In the genomic region with DNA sequence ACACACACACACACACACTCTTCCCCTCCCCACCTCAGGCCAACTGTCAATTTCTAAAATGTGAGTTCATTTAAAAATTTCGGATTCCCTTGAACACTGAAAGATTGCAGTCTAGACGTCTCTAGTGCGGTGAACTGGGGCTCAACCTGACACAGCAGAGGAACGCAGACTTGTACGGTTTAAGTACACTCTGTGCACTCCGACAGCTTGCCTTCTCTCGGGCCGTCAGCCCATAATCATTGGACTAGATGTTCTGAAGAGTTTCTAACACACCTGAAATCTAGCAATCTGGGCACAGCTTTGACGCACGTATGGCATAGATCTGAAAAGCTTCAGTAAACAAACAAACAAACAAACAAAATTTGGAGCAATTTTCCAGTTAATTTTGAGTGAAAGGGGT, we compare ENCODE assay signal across 23 mouse cellular contexts. TPM values are rescaled to one million over a fixed set of nuclear protein-coding genes. Genes with fewer than 3 reads are reported as not detected.
DNase-seq lines count a peak whose midpoint lies in the region; ATAC-seq lines count a peak whose summit lies in the region.
"Had no signal": no experiment of that assay in that cellular context is flagged by ENCODE, and none has a peak within 500 bp of the region (broad histone marks: within the 10 kb centered on the region; RNA-seq: fewer than 3 reads in every experiment).

No protein-coding gene starts in this region.

- H3K9me3 ChIP-seq in kidney, embryonic 15.5 days (replicated peaks), result no peaks in the 10 kb centered on the region
- H3K9me3 ChIP-seq in lung, embryonic 15.5 days, result no peaks in the 10 kb centered on the region
- no peaks in the 10 kb centered on the region for H3K9me3 ChIP-seq in stomach, embryonic 15.5 days
- H3K9me3 ChIP-seq: embryonic facial prominence, embryonic 13.5 days; heart, embryonic 13.5 days; hindbrain, embryonic 12.5 days; intestine, embryonic 15.5 days; limb, embryonic 12.5 days; liver, embryonic 12.5 days had no signal

- no peaks in the 10 kb centered on the region for H3K36me3 ChIP-seq in kidney, embryonic 15.5 days
- H3K36me3 ChIP-seq in lung, embryonic 15.5 days, result no peaks in the 10 kb centered on the region
- H3K36me3 ChIP-seq in stomach, embryonic 15.5 days, result no peaks in the 10 kb centered on the region
- H3K36me3 ChIP-seq: embryonic facial prominence, embryonic 13.5 days; heart, embryonic 13.5 days; hindbrain, embryonic 12.5 days; intestine, embryonic 15.5 days; limb, embryonic 12.5 days; liver, embryonic 12.5 days had no signal

- H3K9ac ChIP-seq in kidney, embryonic 15.5 days, result no peak overlapping the region
- no peak overlapping the region for H3K9ac ChIP-seq in lung, embryonic 15.5 days
- no peak overlapping the region for H3K9ac ChIP-seq in stomach, embryonic 15.5 days
- H3K9ac ChIP-seq: embryonic facial prominence, embryonic 13.5 days; heart, embryonic 13.5 days; hindbrain, embryonic 12.5 days; intestine, embryonic 15.5 days; limb, embryonic 12.5 days; liver, embryonic 12.5 days had no signal

- WGBS in kidney, embryonic 15.5 days, result 71% methylated on average over 10 of the region's 10 CpGs
- WGBS in lung, embryonic 15.5 days, result 54% methylated on average over 10 of the region's 10 CpGs
- WGBS in stomach, embryonic 15.5 days, result 79% methylated on average over 10 of the region's 10 CpGs

- ATAC-seq in kidney, embryonic 15.5 days (replicated peaks; ENCODE audit: low FRiP score), result no peak
- no peak for ATAC-seq in lung, embryonic 15.5 days (ENCODE audit: borderline replicate concordance, extremely low read depth, low FRiP score, low TSS enrichment)
- ATAC-seq in stomach, embryonic 15.5 days (ENCODE audit: insufficient read depth, low FRiP score, low read depth), result no peak
- ATAC-seq: CD4-positive, CD25-positive, alpha-beta regulatory T cell, adult 4 months; forebrain, embryonic 16.5 days; hindbrain, postnatal 0 days; liver, embryonic 12.5 days had no signal

- H3K4me3 ChIP-seq in kidney, embryonic 15.5 days (replicated peaks), result no peak overlapping the region
- no peak overlapping the region for H3K4me3 ChIP-seq in lung, embryonic 15.5 days
- H3K4me3 ChIP-seq in stomach, embryonic 15.5 days (replicated peaks), result no peak overlapping the region
- H3K4me3 ChIP-seq: erythroblast, embryonic 14.5 days; hindbrain, embryonic 12.5 days; intestine, embryonic 15.5 days; limb, embryonic 12.5 days; liver, embryonic 12.5 days had no signal

- H3K4me1 ChIP-seq in kidney, embryonic 15.5 days, result peaks cover 22% of the 10 kb centered on the region
- peaks cover 18% of the 10 kb centered on the region; the same call in 1 of the 2 replicates for H3K4me1 ChIP-seq in lung, embryonic 15.5 days
- peaks cover 12% of the 10 kb centered on the region for H3K4me1 ChIP-seq in stomach, embryonic 15.5 days

- peak; percentile 76 for DNase-seq in heart, adult 11 months
- DNase-seq in heart, adult 9 months (ENCODE audit: low spot score in 2 of 2), result no peak
- no peak for DNase-seq in kidney, postnatal 25 days
- DNase-seq in lung, postnatal 25 days (ENCODE audit: low spot score), result no peak
- DNase-seq in thymus, postnatal 25 days, result no peak
- DNase-seq: cerebellum, adult 11 months; gastrocnemius, postnatal 10 days; heart, postnatal 36 days; thymus, postnatal 4 days had no signal

- no peaks in the 10 kb centered on the region for H3K27me3 ChIP-seq in kidney, embryonic 15.5 days
- H3K27me3 ChIP-seq in lung, embryonic 15.5 days, result no peaks in the 10 kb centered on the region
- no peaks in the 10 kb centered on the region for H3K27me3 ChIP-seq in stomach, embryonic 15.5 days (replicated peaks)
- H3K27me3 ChIP-seq: embryonic facial prominence, embryonic 13.5 days; heart, embryonic 13.5 days; hindbrain, embryonic 12.5 days; intestine, embryonic 15.5 days; limb, embryonic 12.5 days; liver, embryonic 12.5 days had no signal

- H3K4me2 ChIP-seq in kidney, embryonic 15.5 days, result peak overlapping the region; percentile 64
- H3K4me2 ChIP-seq in lung, embryonic 15.5 days, result peak overlapping the region; percentile 71
- H3K4me2 ChIP-seq in stomach, embryonic 15.5 days, result no peak overlapping the region; the same call in 1 of the 2 replicates
- H3K4me2 ChIP-seq: hindbrain, embryonic 12.5 days; liver, embryonic 12.5 days had no signal

- H3K27ac ChIP-seq in kidney, embryonic 15.5 days, result no peak overlapping the region
- no peak overlapping the region for H3K27ac ChIP-seq in lung, embryonic 15.5 days
- H3K27ac ChIP-seq in stomach, embryonic 15.5 days, result peak overlapping the region; percentile 54; the same call in 1 of the 2 replicates
- H3K27ac ChIP-seq: embryonic facial prominence, embryonic 13.5 days; heart, embryonic 13.5 days; hindbrain, embryonic 12.5 days; hindbrain, postnatal 0 days; limb, embryonic 12.5 days; liver, embryonic 12.5 days; macrophage had no signal

RNA-seq across cellular contexts. Expression of a gene that starts 32.9 kb away (rescaled TPM):
- 70.5 and 75.2 TPM in 2 replicates for polyA plus RNA-seq in kidney, embryonic 15.5 days (2015; fragmentation: Nextera tagmentation; extraction: Ambion mirVana)
- 53.8 and 59.9 TPM in 2 replicates for polyA plus RNA-seq in lung, embryonic 15.5 days (2015; fragmentation: Nextera tagmentation; extraction: Ambion mirVana)
- polyA plus RNA-seq in stomach, embryonic 15.5 days (2015; fragmentation: Nextera tagmentation; extraction: Ambion mirVana), result 80.9 and 82.1 TPM in 2 replicates
